Mouse (Mus musculus): ENCODE results near the gene Igsf11. TPM values are rescaled to one million over a fixed set of nuclear protein-coding genes. Genes with fewer than 3 reads are reported as not detected.

Gene Igsf11
- polyA plus RNA-seq, 1 experiment = 0.47 TPM

DNA sequence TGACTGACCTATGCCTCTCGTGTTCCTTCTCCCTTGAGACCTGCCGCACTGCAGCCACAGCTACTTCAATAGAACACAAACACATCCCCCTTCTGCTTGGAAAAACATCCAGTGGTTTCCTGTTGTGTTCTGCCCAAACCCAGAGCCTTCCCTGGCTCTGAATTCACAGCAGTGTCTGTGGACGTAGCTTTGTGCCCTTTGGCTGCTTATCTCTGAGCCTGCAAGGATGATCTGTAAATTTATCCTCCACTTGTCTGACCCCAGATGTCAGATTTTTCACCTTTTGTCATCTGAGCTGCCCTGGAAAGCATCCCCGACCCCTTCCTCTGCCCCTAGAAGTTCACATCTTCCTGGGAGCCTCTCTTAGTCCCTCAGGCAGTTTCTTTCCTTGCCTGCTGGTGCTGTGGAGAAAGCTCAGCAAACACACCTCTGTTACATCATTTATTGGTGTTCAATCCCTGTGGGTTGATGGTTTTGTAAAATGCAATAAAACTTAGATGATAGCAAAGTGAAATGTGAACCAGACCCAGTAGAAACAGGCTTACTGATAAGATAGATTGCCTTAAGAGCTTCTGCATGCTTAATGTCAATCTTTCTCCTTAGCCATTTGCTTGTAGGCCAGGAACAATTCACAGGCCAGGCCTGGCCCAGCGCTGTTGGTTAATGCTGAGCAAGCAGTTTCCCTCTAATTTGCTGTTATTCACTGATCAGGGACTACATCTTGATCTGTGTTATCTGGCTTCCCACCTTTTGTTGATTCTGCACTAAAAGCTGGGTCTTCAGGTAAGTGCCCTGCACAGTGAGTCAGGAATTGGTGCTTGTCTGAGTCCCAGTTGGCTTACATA, 51.5 kb downstream of the Igsf11 start:
- Histone ChIP-seq H3K4me3 (no peak overlapping the region), H3K4me2 (ENCODE audit: low read depth) (no peak overlapping the region), H3K27me3 (ENCODE audit: control insufficient read depth, insufficient read depth, insufficient read length) (no peaks in the 10 kb centered on the region), H3K36me3 (ENCODE audit: control insufficient read depth, insufficient read depth) (no peaks in the 10 kb centered on the region), H3K79me2 (ENCODE audit: control insufficient read depth, insufficient read depth) (no peaks in the 10 kb centered on the region), H3ac (ENCODE audit: control insufficient read depth, insufficient read length) (no peak overlapping the region)
- TF ChIP-seq POLR2A (IDR thresholded peaks at IDR 0.05; ENCODE audit: insufficient read length, low read depth) (no peak), SRF (IDR thresholded peaks at IDR 0.05; ENCODE audit: control insufficient read depth, insufficient read length, low read depth) (no peak), TCF3 (IDR thresholded peaks at IDR 0.05; ENCODE audit: insufficient read length, low read depth) (no peak), CEBPB (IDR thresholded peaks at IDR 0.05; ENCODE audit: insufficient read depth, poor library complexity, severe bottlenecking) (no peak), E2F4 (IDR thresholded peaks at IDR 0.05; ENCODE audit: insufficient read depth) (no peak), TCF12 (IDR thresholded peaks at IDR 0.05; ENCODE audit: insufficient read depth, poor library complexity, severe bottlenecking) (no peak), POLR2AphosphoS2 (IDR thresholded peaks at IDR 0.05; ENCODE audit: insufficient read length, low read depth) (no peak), REST (IDR thresholded peaks at IDR 0.05; ENCODE audit: insufficient read depth, insufficient read length) (no peak), USF1 (IDR thresholded peaks at IDR 0.05; ENCODE audit: low read depth) (no peak), MYOG (IDR thresholded peaks at IDR 0.05; ENCODE audit: control insufficient read depth in 1 of 3, insufficient read depth in 1 of 3, insufficient read length in 2 of 3, low read depth in 2 of 3) (no peak), MYOD1 (IDR thresholded peaks at IDR 0.05; ENCODE audit: control insufficient read depth in 1 of 3, insufficient read length in 2 of 3, low read depth in 2 of 3) (no peak)

- no peak overlapping the region for H3ac ChIP-seq (ENCODE audit: control insufficient read depth, insufficient read length)
- H3K36me3 ChIP-seq (ENCODE audit: control insufficient read depth, insufficient read depth) = no peaks in the 10 kb centered on the region
- H3K27me3 ChIP-seq (ENCODE audit: control insufficient read depth, insufficient read depth, insufficient read length) = no peaks in the 10 kb centered on the region
- H3K4me3 ChIP-seq = no peak overlapping the region
- no peak overlapping the region for H3K4me2 ChIP-seq (ENCODE audit: low read depth)
- H3K79me2 ChIP-seq (ENCODE audit: control insufficient read depth, insufficient read depth) = no peaks in the 10 kb centered on the region
- TF ChIP-seq POLR2AphosphoS2 (IDR thresholded peaks at IDR 0.05; ENCODE audit: insufficient read length, low read depth) (no peak), SRF (IDR thresholded peaks at IDR 0.05; ENCODE audit: control insufficient read depth, insufficient read length, low read depth) (no peak), MAX (IDR thresholded peaks at IDR 0.05; ENCODE audit: low read depth) (no peak), E2F4 (IDR thresholded peaks at IDR 0.05; ENCODE audit: insufficient read depth) (no peak), MYOD1 (IDR thresholded peaks at IDR 0.05; ENCODE audit: control insufficient read depth in 1 of 3, insufficient read length in 2 of 3, low read depth in 2 of 3) (no peak), TCF3 (IDR thresholded peaks at IDR 0.05; ENCODE audit: insufficient read length, low read depth) (no peak), REST (IDR thresholded peaks at IDR 0.05; ENCODE audit: insufficient read depth, insufficient read length) (no peak), TCF12 (IDR thresholded peaks at IDR 0.05; ENCODE audit: insufficient read depth, poor library complexity, severe bottlenecking) (no peak)
Observed at GRCm38 (mm10) chr16:38945111-38945510, 52.6 kb downstream of the Igsf11 start.

DNA sequence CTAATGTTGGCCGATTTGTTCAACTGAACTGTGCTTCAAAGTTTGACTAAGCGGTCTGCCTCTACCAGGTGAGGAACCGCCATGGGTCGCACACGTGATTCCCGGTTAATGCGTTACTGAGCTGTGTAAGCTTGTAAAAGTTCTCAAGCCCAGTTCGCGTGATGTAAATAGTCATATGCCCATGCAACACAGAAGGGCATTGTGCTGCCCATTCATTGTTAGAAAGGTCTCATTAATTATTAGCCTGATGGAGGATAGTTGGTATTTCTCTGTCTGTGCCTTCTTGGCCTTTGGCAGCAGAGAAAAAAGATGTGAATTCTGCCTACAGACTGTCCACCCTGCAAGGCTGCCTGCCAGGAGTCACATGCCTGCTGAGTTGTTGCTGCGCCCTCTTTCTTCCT, 53.1 kb downstream of the Igsf11 start:
- H3K4me3 ChIP-seq = no peak overlapping the region
- TF ChIP-seq MAX (IDR thresholded peaks at IDR 0.05; ENCODE audit: low read depth) (no peak), CEBPB (IDR thresholded peaks at IDR 0.05; ENCODE audit: insufficient read depth, poor library complexity, severe bottlenecking) (no peak), POLR2AphosphoS2 (IDR thresholded peaks at IDR 0.05; ENCODE audit: insufficient read length, low read depth) (no peak), REST (IDR thresholded peaks at IDR 0.05; ENCODE audit: insufficient read depth, insufficient read length) (no peak), POLR2A (IDR thresholded peaks at IDR 0.05; ENCODE audit: insufficient read length, low read depth) (no peak), MYOD1 (IDR thresholded peaks at IDR 0.05; ENCODE audit: control insufficient read depth in 1 of 3, insufficient read length in 2 of 3, low read depth in 2 of 3) (no peak), TCF12 (IDR thresholded peaks at IDR 0.05; ENCODE audit: insufficient read depth, poor library complexity, severe bottlenecking) (no peak), USF1 (IDR thresholded peaks at IDR 0.05; ENCODE audit: low read depth) (no peak), SRF (IDR thresholded peaks at IDR 0.05; ENCODE audit: control insufficient read depth, insufficient read length, low read depth) (no peak), TCF3 (IDR thresholded peaks at IDR 0.05; ENCODE audit: insufficient read length, low read depth) (no peak), MYOG (IDR thresholded peaks at IDR 0.05; ENCODE audit: control insufficient read depth in 1 of 3, insufficient read depth in 1 of 3, insufficient read length in 2 of 3, low read depth in 2 of 3) (no peak), E2F4 (IDR thresholded peaks at IDR 0.05; ENCODE audit: insufficient read depth) (no peak)
- no peak overlapping the region for H3K4me2 ChIP-seq (ENCODE audit: low read depth)
- no peaks in the 10 kb centered on the region for H3K27me3 ChIP-seq (ENCODE audit: control insufficient read depth, insufficient read depth, insufficient read length)
- no peaks in the 10 kb centered on the region for H3K79me2 ChIP-seq (ENCODE audit: control insufficient read depth, insufficient read depth)
- no peak overlapping the region for H3ac ChIP-seq (ENCODE audit: control insufficient read depth, insufficient read length)
- H3K36me3 ChIP-seq (ENCODE audit: control insufficient read depth, insufficient read depth) = no peaks in the 10 kb centered on the region

DNA sequence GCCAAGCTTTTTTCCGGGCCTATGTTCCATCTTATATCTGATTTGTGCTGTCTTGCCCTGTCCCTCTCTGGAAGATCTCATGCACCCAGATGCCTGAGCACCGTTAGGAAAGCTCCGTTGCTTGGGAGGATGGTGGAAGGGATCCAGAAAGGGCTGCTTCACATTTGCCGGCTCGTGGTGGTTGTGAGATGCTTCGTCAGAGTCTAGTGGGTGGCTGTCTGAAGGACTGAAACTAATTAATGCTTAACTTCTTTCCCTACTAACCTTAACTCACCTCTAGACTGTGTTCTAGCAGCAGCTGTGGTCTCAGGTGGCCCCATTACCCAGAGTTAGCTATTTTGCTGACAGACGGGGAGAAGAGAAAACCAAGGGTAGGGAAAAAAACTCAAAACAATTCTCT, 54.0 kb downstream of the Igsf11 start:
- no peaks in the 10 kb centered on the region for H3K27me3 ChIP-seq (ENCODE audit: control insufficient read depth, insufficient read depth, insufficient read length)
- no peaks in the 10 kb centered on the region for H3K36me3 ChIP-seq (ENCODE audit: control insufficient read depth, insufficient read depth)
- TF ChIP-seq POLR2AphosphoS2 (IDR thresholded peaks at IDR 0.05; ENCODE audit: insufficient read length, low read depth) = no peak
- no peak for TF ChIP-seq E2F4 (IDR thresholded peaks at IDR 0.05; ENCODE audit: insufficient read depth)
- no peak for TF ChIP-seq SRF (IDR thresholded peaks at IDR 0.05; ENCODE audit: control insufficient read depth, insufficient read length, low read depth)
- TF ChIP-seq TCF12 (IDR thresholded peaks at IDR 0.05; ENCODE audit: insufficient read depth, poor library complexity, severe bottlenecking) = no peak
- TF ChIP-seq POLR2A (IDR thresholded peaks at IDR 0.05; ENCODE audit: insufficient read length, low read depth) = no peak
- TF ChIP-seq USF1 (IDR thresholded peaks at IDR 0.05; ENCODE audit: low read depth) = no peak
- TF ChIP-seq TCF3 (IDR thresholded peaks at IDR 0.05; ENCODE audit: insufficient read length, low read depth) = no peak
- H3ac ChIP-seq (ENCODE audit: control insufficient read depth, insufficient read length) = no peak overlapping the region
- H3K79me2 ChIP-seq (ENCODE audit: control insufficient read depth, insufficient read depth) = no peaks in the 10 kb centered on the region
- H3K4me3 ChIP-seq = no peak overlapping the region
- no peak overlapping the region for H3K4me2 ChIP-seq (ENCODE audit: low read depth)
